Mouse (Mus musculus) C2C12 (cell line): ENCODE results near the gene Bcs1l.

Source experiments
- CEBPB ChIP-seq: IDR thresholded peaks from one replicate; pipeline ENCODE4 v1.6.1; 2011; ENCODE audit warnings: low read depth, mild to moderate bottlenecking, control low read depth, moderate library complexity
- CTCF ChIP-seq: IDR thresholded peaks from one replicate; pipeline ENCODE4 v1.5.1; 2011; ENCODE audit not compliant: control insufficient read depth, insufficient read depth, insufficient read length
- FOSL1 ChIP-seq: IDR thresholded peaks from one replicate; pipeline ENCODE4 v1.8.0; 2011; ENCODE audit warnings: mild to moderate bottlenecking, low read length; ENCODE audit not compliant: poor library complexity, insufficient read depth, severe bottlenecking
- MAX ChIP-seq: IDR thresholded peaks from one replicate; pipeline ENCODE4 v1.6.1; 2011; ENCODE audit warnings: mild to moderate bottlenecking, control low read depth
- MYOD1 ChIP-seq: IDR thresholded peaks from one replicate; pipeline ENCODE4 v1.6.1; 2011; ENCODE audit warnings: low read depth; ENCODE audit not compliant: control insufficient read depth, insufficient read length
- MYOG ChIP-seq: IDR thresholded peaks from one replicate; pipeline ENCODE4 v1.6.1; 2011; ENCODE audit not compliant: control insufficient read depth, insufficient read length; ENCODE audit errors: extremely low read depth
- USF1 ChIP-seq: IDR thresholded peaks from one replicate; pipeline ENCODE4 v1.6.1; 2011; ENCODE audit warnings: low read depth, mild to moderate bottlenecking, control low read depth, moderate library complexity

- TF ChIP-seq CTCF (no peak), FOSL1 (no peak), USF1 (no peak), MAX (no peak), CEBPB (no peak), MYOD1 (no peak), MYOG (no peak)
Observed at GRCm38 (mm10) chr1:74565834-74566233, 22.3 kb upstream of the Bcs1l start.
